Mouse (Mus musculus) heart, embryonic 10.5 days (tissue): ENCODE measurements around the gene Scaper. TPM values are rescaled to one million over a fixed set of nuclear protein-coding genes. Genes with fewer than 3 reads are reported as not detected.

Source experiments
- DNase-seq: peaks from one replicate; pipeline ENCODE4 v3.0.0-alpha.2; 2017; ENCODE audit warnings: low spot score
- H3K27ac ChIP-seq: fragments of 300-500 bp; sonication (generic); 2 replicates; pipeline ENCODE4 v1.5.1; 2016; ENCODE audit warnings: mild to moderate bottlenecking
- H3K27me3 ChIP-seq: fragments of 300-500 bp; sonication (generic); 2 replicates; pipeline ENCODE4 v1.6.1; 2016; ENCODE audit warnings: mild to moderate bottlenecking; ENCODE audit not compliant: poor library complexity, insufficient read depth, severe bottlenecking
- H3K36me3 ChIP-seq: fragments of 300-500 bp; sonication (generic); 2 replicates; pipeline ENCODE4 v1.6.1; 2016; ENCODE audit warnings: mild to moderate bottlenecking, moderate library complexity
- H3K4me1 ChIP-seq: fragments of 300-500 bp; sonication (generic); 2 replicates; pipeline ENCODE4 v1.6.1; 2016; ENCODE audit warnings: mild to moderate bottlenecking
- H3K4me3 ChIP-seq: fragments of 300-500 bp; sonication (generic); 2 replicates; pipeline ENCODE4 v1.5.1; 2016; ENCODE audit warnings: mild to moderate bottlenecking, moderate library complexity
- H3K9me3 ChIP-seq: fragments of 300-500 bp; sonication (generic); 2 replicates; pipeline ENCODE4 v1.6.1; 2016; ENCODE audit warnings: mild to moderate bottlenecking, moderate library complexity
- WGBS: fragments of 180-500 bp; shearing (Covaris S2); methylation state at CpG from one replicate; pipeline ENCODE4 v1.1.7; 2016; 5-methylcytosine and 5-hydroxymethylcytosine counted together
- polyA plus RNA-seq: library from polyadenylated mRNA; unstranded; fragments of >200 nt; fragmentation: Nextera tagmentation; extraction: Ambion mirVana; gene quantifications from 2 replicates; pipeline ENCODE4 v1.2.1, GENCODE M21; 2016

Gene Scaper
- polyA plus RNA-seq, 1 experiment from 2014 or later: 6.3 TPM

GRCm38 (mm10) chr9:55576571-55576970 is 361.3 kb downstream of the Scaper start:
- H3K4me1 ChIP-seq: peaks cover 10% of the 10 kb centered on the region
- H3K36me3 ChIP-seq: no peaks in the 10 kb centered on the region
- no peaks in the 10 kb centered on the region for H3K27me3 ChIP-seq
- no peak overlapping the region for H3K4me3 ChIP-seq
- H3K9me3 ChIP-seq: no peaks in the 10 kb centered on the region
- DNase-seq: no peak
- WGBS: 83% methylated on average over 1 of the region's 1 CpGs
- no peak overlapping the region for H3K27ac ChIP-seq

- H3K27ac ChIP-seq: no peak overlapping the region
- no peaks in the 10 kb centered on the region for H3K36me3 ChIP-seq
- DNase-seq: no peak
- no peaks in the 10 kb centered on the region for H3K27me3 ChIP-seq
- 74% methylated on average over 1 of the region's 1 CpGs for WGBS
- no peak overlapping the region for H3K4me3 ChIP-seq
- H3K4me1 ChIP-seq: no peaks in the 10 kb centered on the region
- H3K9me3 ChIP-seq: no peaks in the 10 kb centered on the region
These were observed 366.8 kb downstream of the Scaper start for GRCm38 (mm10) chr9:55571071-55571470.

GRCm38 (mm10) chr9:55568466-55569159 is 369.3 kb downstream of the Scaper start:
- H3K27me3 ChIP-seq: no peaks in the 10 kb centered on the region
- H3K4me3 ChIP-seq: no peak overlapping the region
- H3K36me3 ChIP-seq: no peaks in the 10 kb centered on the region
- WGBS: 57% methylated on average over 5 of the region's 5 CpGs
- H3K27ac ChIP-seq: no peak overlapping the region
- H3K9me3 ChIP-seq: no peaks in the 10 kb centered on the region
- no peaks in the 10 kb centered on the region for H3K4me1 ChIP-seq
- no peak for DNase-seq

DNA sequence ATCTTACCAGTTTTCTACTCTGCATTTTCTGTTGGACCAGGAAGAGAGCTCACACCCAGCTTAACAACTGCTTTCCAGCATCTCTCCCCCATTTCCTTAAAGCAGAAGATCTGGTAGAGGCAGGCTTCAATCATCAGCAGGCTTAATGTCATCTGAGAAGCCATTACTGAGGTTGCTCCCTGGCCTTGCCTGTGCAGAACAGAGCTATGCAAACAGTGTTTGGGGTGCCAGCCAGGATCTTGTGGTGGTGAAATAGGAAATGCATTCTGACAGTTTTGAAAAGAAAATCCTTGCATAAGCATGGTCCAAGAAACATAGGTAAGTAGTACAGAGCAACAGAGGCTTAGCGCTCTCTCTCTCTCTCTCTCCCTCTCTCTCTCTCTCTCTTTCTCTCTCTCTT is 377.0 kb downstream of the Scaper start:
- Histone ChIP-seq H3K9me3 (no peaks in the 10 kb centered on the region), H3K36me3 (no peaks in the 10 kb centered on the region), H3K4me3 (no peak overlapping the region), H3K27me3 (no peaks in the 10 kb centered on the region), H3K4me1 (peaks cover 12% of the 10 kb centered on the region), H3K27ac (no peak overlapping the region)
- WGBS: 87% methylated on average over 1 of the region's 1 CpGs
- no peak for DNase-seq

DNA sequence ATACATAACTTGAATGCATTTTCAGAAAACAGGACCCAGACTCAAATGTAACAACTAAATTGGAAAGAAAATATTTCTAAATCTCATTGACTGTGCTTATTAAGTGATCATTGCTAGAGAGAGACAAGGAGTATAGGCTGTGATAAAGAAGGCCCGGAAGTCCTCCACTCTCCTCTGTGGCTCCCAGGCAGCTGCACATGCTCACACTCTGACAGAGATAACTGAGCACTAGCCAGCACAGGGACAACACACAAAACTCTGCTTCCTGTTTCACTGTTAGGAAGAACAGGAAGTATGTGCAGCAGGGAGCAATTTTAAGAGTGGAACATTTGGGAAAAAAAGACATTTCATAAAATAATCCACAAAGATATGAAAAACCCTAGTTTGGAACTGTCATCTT is 382.9 kb downstream of the Scaper start:
- Histone ChIP-seq H3K36me3 (no peaks in the 10 kb centered on the region), H3K9me3 (no peaks in the 10 kb centered on the region), H3K4me3 (no peak overlapping the region), H3K27me3 (peaks cover 9% of the 10 kb centered on the region; the same call in 1 of the 2 replicates), H3K4me1 (peaks cover 11% of the 10 kb centered on the region; the same call in 1 of the 2 replicates), H3K27ac (no peak overlapping the region)
- 12% methylated on average over 1 of the region's 1 CpGs for WGBS
- DNase-seq: no peak

DNA sequence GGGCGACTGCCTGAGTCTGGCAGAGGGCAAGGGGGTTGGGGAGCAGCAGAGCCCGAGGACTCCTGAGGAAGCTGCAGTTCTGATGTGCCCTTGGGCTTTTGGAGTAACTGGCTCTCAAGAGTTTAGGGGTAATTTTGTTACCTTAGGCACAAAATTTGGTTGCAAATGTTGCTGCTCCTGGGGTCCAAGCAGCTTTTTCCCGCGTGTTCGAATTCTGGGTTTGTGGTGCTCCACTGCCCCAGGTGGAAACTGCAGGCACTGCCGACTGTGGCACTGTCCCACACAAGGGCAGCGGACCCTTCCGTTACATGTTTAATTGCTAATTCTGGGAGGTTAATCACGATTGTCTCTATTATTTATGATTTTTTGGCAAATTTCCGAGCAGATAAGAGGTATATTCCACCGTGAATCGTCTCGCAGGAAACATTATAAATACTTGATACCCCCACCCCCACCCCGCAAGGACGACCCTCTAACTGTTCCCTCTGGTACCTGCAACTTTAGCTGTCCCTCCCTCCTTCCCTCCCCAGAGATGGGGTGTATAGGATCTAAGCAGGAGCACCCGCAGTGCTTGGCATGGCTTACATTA is 388.5 kb downstream of the Scaper start:
- DNase-seq: no peak
- 7% methylated on average over 16 of the region's 16 CpGs for WGBS
- Histone ChIP-seq H3K27ac (no peak overlapping the region), H3K36me3 (no peaks in the 10 kb centered on the region), H3K9me3 (no peaks in the 10 kb centered on the region), H3K4me3 (peak overlapping the region; percentile 32), H3K4me1 (peaks cover 28% of the 10 kb centered on the region), H3K27me3 (peaks cover 65% of the 10 kb centered on the region)

GRCm38 (mm10) chr9:55548871-55549270 is 389.0 kb downstream of the Scaper start:
- no peak for DNase-seq
- H3K4me3 ChIP-seq: no peak overlapping the region
- no peak overlapping the region for H3K27ac ChIP-seq
- H3K9me3 ChIP-seq: no peaks in the 10 kb centered on the region
- H3K4me1 ChIP-seq: peaks cover 33% of the 10 kb centered on the region
- H3K36me3 ChIP-seq: no peaks in the 10 kb centered on the region
- peaks cover 70% of the 10 kb centered on the region for H3K27me3 ChIP-seq
- 28% methylated on average over 3 of the region's 3 CpGs for WGBS

- peak overlapping the region; percentile 59 for H3K4me3 ChIP-seq
- WGBS: 2% methylated on average over 63 of the region's 63 CpGs
- H3K36me3 ChIP-seq: no peaks in the 10 kb centered on the region
- H3K9me3 ChIP-seq: no peaks in the 10 kb centered on the region
- H3K4me1 ChIP-seq: peaks cover 54% of the 10 kb centered on the region
- peak; percentile 81 for DNase-seq
- H3K27me3 ChIP-seq: peaks cover 94% of the 10 kb centered on the region
- H3K27ac ChIP-seq: no peak overlapping the region; the same call in 1 of the 2 replicates
These were observed 391.5 kb downstream of the Scaper start for GRCm38 (mm10) chr9:55546176-55547010.

DNA sequence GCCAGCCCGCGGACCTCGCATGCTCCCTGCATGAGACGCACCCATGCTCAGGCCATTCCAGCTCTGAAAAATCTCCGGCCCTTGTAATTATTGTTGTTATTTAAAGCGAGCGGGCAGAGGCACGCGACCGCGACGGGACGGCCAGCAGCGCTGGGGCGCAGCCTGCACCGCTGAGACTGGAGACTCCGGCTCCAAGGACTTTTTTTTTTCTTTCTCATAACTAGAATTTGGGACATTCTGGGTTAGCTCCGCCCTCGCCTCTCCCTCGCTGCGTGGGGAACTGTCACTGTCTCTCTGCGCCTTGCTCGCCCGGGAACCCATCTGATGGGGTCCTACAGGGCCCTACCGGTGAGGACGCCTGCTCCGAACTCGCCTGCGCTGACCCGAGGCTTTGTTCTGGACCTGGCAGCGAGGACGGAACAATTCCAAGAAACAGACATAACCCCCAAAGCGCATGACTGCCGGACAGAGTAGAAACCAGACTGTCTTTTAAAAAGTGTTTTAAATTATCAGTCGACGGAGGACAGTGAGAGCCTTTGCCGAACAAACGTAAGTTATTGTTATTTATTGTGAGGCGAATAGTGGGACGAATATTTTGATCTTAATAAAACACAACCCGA is 392.3 kb downstream of the Scaper start:
- Histone ChIP-seq H3K36me3 (no peaks in the 10 kb centered on the region), H3K4me1 (peaks cover 54% of the 10 kb centered on the region), H3K9me3 (no peaks in the 10 kb centered on the region), H3K27me3 (peaks cover 98% of the 10 kb centered on the region), H3K4me3 (peak overlapping the region; percentile 59), H3K27ac (peak overlapping the region; percentile 29; the same call in 1 of the 2 replicates)
- DNase-seq: no peak
- WGBS: 6% methylated on average over 41 of the region's 41 CpGs

DNA sequence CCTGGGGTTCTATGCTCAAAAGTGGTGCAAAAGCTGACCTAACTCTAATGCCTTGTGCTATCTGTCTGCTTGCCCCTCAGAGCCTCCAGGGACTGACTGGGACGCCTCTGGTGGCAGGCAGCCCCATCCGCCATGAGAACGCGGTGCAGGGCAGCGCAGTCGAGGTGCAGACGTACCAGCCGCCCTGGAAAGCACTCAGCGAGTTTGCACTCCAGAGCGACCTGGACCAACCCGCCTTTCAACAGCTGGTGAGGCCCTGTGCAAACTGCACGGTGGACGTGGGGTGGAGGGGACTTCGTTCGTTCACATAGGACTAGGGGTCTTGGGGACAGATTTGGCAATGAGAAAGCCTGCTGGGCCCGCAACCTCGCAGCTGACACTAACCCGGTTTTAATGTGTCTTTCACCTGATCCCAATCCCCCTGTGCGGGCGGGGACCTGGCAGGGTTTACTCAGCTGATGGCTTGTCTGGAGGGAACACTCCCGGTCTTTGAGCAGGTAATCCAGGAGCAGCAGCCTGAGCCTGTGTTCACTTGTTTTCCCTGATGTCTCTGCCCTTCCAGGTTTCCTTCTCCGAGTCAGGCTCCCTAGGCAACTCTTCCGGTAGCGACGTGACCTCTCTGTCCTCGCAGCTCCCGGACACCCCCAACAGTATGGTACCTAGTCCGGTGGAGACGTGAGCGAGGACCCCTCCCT is 392.9 kb downstream of the Scaper start:
- Histone ChIP-seq H3K27ac (peak overlapping the region; percentile 29; the same call in 1 of the 2 replicates), H3K27me3 (peaks cover 97% of the 10 kb centered on the region), H3K9me3 (no peaks in the 10 kb centered on the region), H3K4me1 (peaks cover 54% of the 10 kb centered on the region), H3K36me3 (no peaks in the 10 kb centered on the region), H3K4me3 (peak overlapping the region; percentile 59)
- DNase-seq: peak; percentile 81
- WGBS: under 1% methylated on average over 30 of the region's 30 CpGs

GRCm38 (mm10) chr9:55543703-55544401 is 394.1 kb downstream of the Scaper start:
- Histone ChIP-seq H3K36me3 (no peaks in the 10 kb centered on the region), H3K4me3 (peak overlapping the region; percentile 59), H3K9me3 (no peaks in the 10 kb centered on the region), H3K27ac (no peak overlapping the region), H3K4me1 (peaks cover 49% of the 10 kb centered on the region), H3K27me3 (peaks cover 94% of the 10 kb centered on the region)
- under 1% methylated on average over 46 of the region's 46 CpGs for WGBS
- peak; percentile 79 for DNase-seq

DNA sequence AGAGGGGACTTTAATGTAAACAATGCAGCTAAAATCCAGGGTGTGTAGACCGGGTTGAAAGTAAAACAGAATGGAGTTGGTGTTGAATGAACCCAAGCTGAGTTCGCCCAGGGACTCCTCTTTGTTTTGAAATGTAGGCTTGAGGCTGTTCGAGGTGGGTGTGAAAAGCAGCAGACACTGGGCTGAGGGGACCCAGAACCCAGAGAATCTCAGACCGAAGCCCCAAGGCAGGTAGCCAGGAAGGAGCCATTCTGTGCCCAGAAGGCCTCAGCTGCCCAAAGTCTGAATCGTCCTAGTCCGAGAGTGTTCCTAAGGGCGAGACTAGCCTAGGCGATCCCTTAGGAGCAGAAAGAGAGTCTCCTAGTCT is 394.6 kb downstream of the Scaper start:
- Histone ChIP-seq H3K4me1 (peaks cover 49% of the 10 kb centered on the region), H3K36me3 (no peaks in the 10 kb centered on the region), H3K27me3 (peaks cover 94% of the 10 kb centered on the region), H3K27ac (no peak overlapping the region), H3K9me3 (no peaks in the 10 kb centered on the region), H3K4me3 (peak overlapping the region; percentile 59)
- WGBS: 2% methylated on average over 8 of the region's 8 CpGs
- DNase-seq: no peak
